Mouse (Mus musculus) small intestine, adult 2 months (tissue): ENCODE results near the gene Snx29.

ENCODE experiments used
- CTCF ChIP-seq: fragments of 200-500 bp; IDR thresholded peaks from 2 replicates; pipeline ENCODE4 v1.5.1; 2012; ENCODE audit warnings: low read depth, mild to moderate bottlenecking, control low read depth, inconsistent platforms, low read length, moderate library complexity, mixed read lengths; ENCODE audit not compliant: insufficient replicate concordance, insufficient read length; ENCODE audit errors: extremely low read depth
- POLR2A ChIP-seq: fragments of 200-500 bp; IDR thresholded peaks from 2 replicates; pipeline ENCODE4 v1.6.1; 2012; ENCODE audit warnings: low read depth, mild to moderate bottlenecking, control low read depth, inconsistent platforms, low read length, moderate library complexity

DNA sequence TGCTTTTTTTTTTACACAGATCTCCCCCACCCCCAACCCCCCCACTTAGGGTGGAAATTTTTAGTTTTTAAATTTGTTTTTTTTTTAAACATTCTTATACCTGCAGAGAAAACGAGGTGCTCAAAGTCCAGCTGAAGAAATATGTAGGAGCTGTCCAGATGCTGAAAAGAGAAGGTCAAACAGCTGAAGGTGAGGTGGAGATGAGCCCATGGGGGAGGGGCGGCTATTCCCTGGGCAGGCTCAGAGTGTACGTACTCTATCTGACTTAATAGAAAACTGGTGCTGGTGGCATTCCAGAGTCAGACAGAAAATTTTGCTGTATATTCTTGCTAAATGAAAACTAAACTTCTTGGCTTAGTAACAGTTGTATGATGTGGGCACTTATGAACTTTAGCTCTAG is 188.1 kb downstream of the Snx29 start:
- TF ChIP-seq POLR2A = no peak
- TF ChIP-seq CTCF = no peak
